Mouse (Mus musculus): ENCODE results near the gene Ndufaf7. TPM values are rescaled to one million over a fixed set of nuclear protein-coding genes. Genes with fewer than 3 reads are reported as not detected.
A peak's percentile ranks its signal among the peaks of the same experiment; 100 is the strongest.

Gene Ndufaf7
- polyA plus RNA-seq, 1 experiment from 2014 or later: 63.2 TPM

GRCm38 (mm10) chr17:78912861-78913281 lies 24.1 kb upstream of the Ndufaf7 start:
- peak overlapping the region; percentile 26 for H3K4me3 ChIP-seq (ENCODE audit: low read length)
- no peaks in the 10 kb centered on the region for H3K36me3 ChIP-seq (ENCODE audit: control insufficient read depth, insufficient read depth, low read length)
- H3K27ac ChIP-seq (ENCODE audit: low read depth, low read length): no peak overlapping the region
- peak overlapping the region; percentile 39 for H3K4me2 ChIP-seq (replicated peaks; ENCODE audit: low read depth, low read length)
- peaks cover 6% of the 10 kb centered on the region; the same call in 1 of the 2 replicates for H3K4me1 ChIP-seq (ENCODE audit: control insufficient read depth, insufficient read depth, low read length)
- 48% methylated on average over 6 of the region's 6 CpGs for WGBS
- peak; percentile 25; the same call in 1 of the 2 replicates for ATAC-seq (ENCODE audit: low FRiP score, low TSS enrichment)
- no peaks in the 10 kb centered on the region for H3K9me3 ChIP-seq (ENCODE audit: control insufficient read depth, low read length)
- no peaks in the 10 kb centered on the region for H3K27me3 ChIP-seq (ENCODE audit: control insufficient read depth, insufficient read depth, low read length)
- H3K9ac ChIP-seq (ENCODE audit: low read depth, low read length): no peak overlapping the region; the same call in 1 of the 2 replicates

GRCm38 (mm10) chr17:78913921-78914320 lies 23.0 kb upstream of the Ndufaf7 start:
- 53% methylated on average over 3 of the region's 3 CpGs for WGBS
- no peaks in the 10 kb centered on the region for H3K9me3 ChIP-seq (ENCODE audit: control insufficient read depth, low read length)
- peaks cover 6% of the 10 kb centered on the region; the same call in 1 of the 2 replicates for H3K4me1 ChIP-seq (ENCODE audit: control insufficient read depth, insufficient read depth, low read length)
- ATAC-seq (ENCODE audit: low FRiP score, low TSS enrichment): no peak
- H3K36me3 ChIP-seq (ENCODE audit: control insufficient read depth, insufficient read depth, low read length): peaks cover 7% of the 10 kb centered on the region; the same call in 1 of the 2 replicates
- H3K4me2 ChIP-seq (replicated peaks; ENCODE audit: low read depth, low read length): no peak overlapping the region
- no peak overlapping the region for H3K9ac ChIP-seq (ENCODE audit: low read depth, low read length)
- no peak overlapping the region for H3K27ac ChIP-seq (ENCODE audit: low read depth, low read length)
- H3K4me3 ChIP-seq (ENCODE audit: low read length): no peak overlapping the region
- H3K27me3 ChIP-seq (ENCODE audit: control insufficient read depth, insufficient read depth, low read length): no peaks in the 10 kb centered on the region

GRCm38 (mm10) chr17:78915772-78916171 lies 21.2 kb upstream of the Ndufaf7 start:
- H3K9me3 ChIP-seq (ENCODE audit: control insufficient read depth, low read length): no peaks in the 10 kb centered on the region
- peaks cover 23% of the 10 kb centered on the region for H3K36me3 ChIP-seq (ENCODE audit: control insufficient read depth, insufficient read depth, low read length)
- peak; percentile 22; the same call in 1 of the 2 replicates for ATAC-seq (ENCODE audit: low FRiP score, low TSS enrichment)
- H3K4me3 ChIP-seq (ENCODE audit: low read length): peak overlapping the region; percentile 65
- H3K9ac ChIP-seq (ENCODE audit: low read depth, low read length): peak overlapping the region; percentile 80; the same call in 1 of the 2 replicates
- peak overlapping the region; percentile 52 for H3K4me2 ChIP-seq (replicated peaks; ENCODE audit: low read depth, low read length)
- peak overlapping the region; percentile 78; the same call in 1 of the 2 replicates for H3K27ac ChIP-seq (ENCODE audit: low read depth, low read length)
- H3K4me1 ChIP-seq (ENCODE audit: control insufficient read depth, insufficient read depth, low read length): peaks cover 6% of the 10 kb centered on the region; the same call in 1 of the 2 replicates
- WGBS: 55% methylated on average over 6 of the region's 6 CpGs
- H3K27me3 ChIP-seq (ENCODE audit: control insufficient read depth, insufficient read depth, low read length): no peaks in the 10 kb centered on the region

- H3K4me2 ChIP-seq (replicated peaks; ENCODE audit: low read depth, low read length): peak within 1 kb of the TSS; percentile 52
- peaks cover 29% of the 10 kb centered on the region for H3K36me3 ChIP-seq (ENCODE audit: control insufficient read depth, insufficient read depth, low read length)
- 0% methylated on average over 30 of the region's 37 CpGs for WGBS
- H3K4me1 ChIP-seq (ENCODE audit: control insufficient read depth, insufficient read depth, low read length): peaks cover 6% of the 10 kb centered on the region; the same call in 1 of the 2 replicates
- H3K9ac ChIP-seq (ENCODE audit: low read depth, low read length): peak within 1 kb of the TSS; percentile 80
- H3K9me3 ChIP-seq (ENCODE audit: control insufficient read depth, low read length): no peaks in the 10 kb centered on the region
- H3K27ac ChIP-seq (ENCODE audit: low read depth, low read length): peak within 1 kb of the TSS; percentile 78
- ATAC-seq (ENCODE audit: low FRiP score, low TSS enrichment): peak; percentile 93
- H3K4me3 ChIP-seq (ENCODE audit: low read length): peak within 1 kb of the TSS; percentile 65
- no peaks in the 10 kb centered on the region for H3K27me3 ChIP-seq (ENCODE audit: control insufficient read depth, insufficient read depth, low read length)
These were observed 20.5 kb upstream of the Ndufaf7 start, which contains the start of gene Cebpzos for GRCm38 (mm10) chr17:78916369-78916813. Gene Cebpzos (plus strand): TSS chr17:78916500.

- Histone ChIP-seq H3K4me1 (ENCODE audit: control insufficient read depth, insufficient read depth, low read length) (peaks cover 6% of the 10 kb centered on the region; the same call in 1 of the 2 replicates), H3K27ac (ENCODE audit: low read depth, low read length) (peak overlapping the region; percentile 78), H3K9me3 (ENCODE audit: control insufficient read depth, low read length) (no peaks in the 10 kb centered on the region), H3K4me2 (replicated peaks; ENCODE audit: low read depth, low read length) (peak overlapping the region; percentile 52), H3K36me3 (ENCODE audit: control insufficient read depth, insufficient read depth, low read length) (peaks cover 34% of the 10 kb centered on the region), H3K9ac (ENCODE audit: low read depth, low read length) (peak overlapping the region; percentile 80), H3K4me3 (ENCODE audit: low read length) (peak overlapping the region; percentile 65), H3K27me3 (ENCODE audit: control insufficient read depth, insufficient read depth, low read length) (no peaks in the 10 kb centered on the region)
- ATAC-seq (ENCODE audit: low FRiP score, low TSS enrichment): no peak
- 2% methylated on average over 11 of the region's 11 CpGs for WGBS
These were observed 20.0 kb upstream of the Ndufaf7 start for GRCm38 (mm10) chr17:78916899-78917298.

GRCm38 (mm10) chr17:78917696-78918095 lies 19.2 kb upstream of the Ndufaf7 start:
- H3K27me3 ChIP-seq (ENCODE audit: control insufficient read depth, insufficient read depth, low read length): no peaks in the 10 kb centered on the region
- WGBS: 42% methylated on average over 6 of the region's 6 CpGs
- H3K9ac ChIP-seq (ENCODE audit: low read depth, low read length): peak overlapping the region; percentile 80; the same call in 1 of the 2 replicates
- peak overlapping the region; percentile 52 for H3K4me2 ChIP-seq (replicated peaks; ENCODE audit: low read depth, low read length)
- H3K4me3 ChIP-seq (ENCODE audit: low read length): no peak overlapping the region
- H3K4me1 ChIP-seq (ENCODE audit: control insufficient read depth, insufficient read depth, low read length): peaks cover 6% of the 10 kb centered on the region; the same call in 1 of the 2 replicates
- H3K9me3 ChIP-seq (ENCODE audit: control insufficient read depth, low read length): no peaks in the 10 kb centered on the region
- no peak overlapping the region for H3K27ac ChIP-seq (ENCODE audit: low read depth, low read length)
- H3K36me3 ChIP-seq (ENCODE audit: control insufficient read depth, insufficient read depth, low read length): peaks cover 41% of the 10 kb centered on the region
- ATAC-seq (ENCODE audit: low FRiP score, low TSS enrichment): no peak

- ATAC-seq (ENCODE audit: low FRiP score, low TSS enrichment): no peak
- no peaks in the 10 kb centered on the region for H3K4me1 ChIP-seq (ENCODE audit: control insufficient read depth, insufficient read depth, low read length)
- H3K9me3 ChIP-seq (ENCODE audit: control insufficient read depth, low read length): no peaks in the 10 kb centered on the region
- no peak overlapping the region for H3K27ac ChIP-seq (ENCODE audit: low read depth, low read length)
- peaks cover 46% of the 10 kb centered on the region for H3K36me3 ChIP-seq (ENCODE audit: control insufficient read depth, insufficient read depth, low read length)
- peak overlapping the region; percentile 82 for H3K4me2 ChIP-seq (replicated peaks; ENCODE audit: low read depth, low read length)
- WGBS: 81% methylated on average over 2 of the region's 2 CpGs
- peak overlapping the region; percentile 72 for H3K9ac ChIP-seq (ENCODE audit: low read depth, low read length)
- H3K27me3 ChIP-seq (ENCODE audit: control insufficient read depth, insufficient read depth, low read length): no peaks in the 10 kb centered on the region
- peak overlapping the region; percentile 65 for H3K4me3 ChIP-seq (ENCODE audit: low read length)
These were observed 1.1 kb upstream of the Ndufaf7 start for GRCm38 (mm10) chr17:78935857-78936256.

GRCm38 (mm10) chr17:78937229-78937853 lies 405 bp downstream of the Ndufaf7 start:
- 9% methylated on average over 26 of the region's 26 CpGs for WGBS
- H3K27me3 ChIP-seq (ENCODE audit: control insufficient read depth, insufficient read depth, low read length): no peaks in the 10 kb centered on the region
- no peak overlapping the region for H3K27ac ChIP-seq (ENCODE audit: low read depth, low read length)
- no peaks in the 10 kb centered on the region for H3K4me1 ChIP-seq (ENCODE audit: control insufficient read depth, insufficient read depth, low read length)
- H3K4me2 ChIP-seq (replicated peaks; ENCODE audit: low read depth, low read length): peak overlapping the region; percentile 82
- peak; percentile 4 for ATAC-seq (ENCODE audit: low FRiP score, low TSS enrichment)
- peaks cover 35% of the 10 kb centered on the region for H3K36me3 ChIP-seq (ENCODE audit: control insufficient read depth, insufficient read depth, low read length)
- H3K9me3 ChIP-seq (ENCODE audit: control insufficient read depth, low read length): no peaks in the 10 kb centered on the region
- H3K9ac ChIP-seq (ENCODE audit: low read depth, low read length): peak overlapping the region; percentile 72
- peak overlapping the region; percentile 65 for H3K4me3 ChIP-seq (ENCODE audit: low read length)

- ATAC-seq (ENCODE audit: low FRiP score, low TSS enrichment): no peak
- WGBS: 92% methylated on average over 4 of the region's 4 CpGs
- peaks cover 25% of the 10 kb centered on the region for H3K36me3 ChIP-seq (ENCODE audit: control insufficient read depth, insufficient read depth, low read length)
These were observed 2.0 kb downstream of the Ndufaf7 start for GRCm38 (mm10) chr17:78938927-78939326.

More at GRCm38 (mm10) chr17:78938927-78939326, 2.0 kb downstream of the Ndufaf7 start:
- Histone ChIP-seq H3K4me1 (ENCODE audit: control insufficient read depth, insufficient read depth, low read length) (no peaks in the 10 kb centered on the region), H3K9ac (ENCODE audit: low read depth, low read length) (no peak overlapping the region), H3K4me2 (replicated peaks; ENCODE audit: low read depth, low read length) (no peak overlapping the region), H3K4me3 (ENCODE audit: low read length) (no peak overlapping the region), H3K27ac (ENCODE audit: low read depth, low read length) (no peak overlapping the region), H3K9me3 (ENCODE audit: control insufficient read depth, low read length) (no peaks in the 10 kb centered on the region), H3K27me3 (ENCODE audit: control insufficient read depth, insufficient read depth, low read length) (no peaks in the 10 kb centered on the region)

Measured in kidney, embryonic 14.5 days (tissue).